Mouse (Mus musculus): Measurements from ENCODE around the gene 9530077C05Rik. TPM values are rescaled to one million over a fixed set of nuclear protein-coding genes. Genes with fewer than 3 reads are reported as not detected.
A peak's percentile ranks its signal among the peaks of the same experiment; 100 is the strongest.
"Not testable (repeated sequence)": the region's sequence is repeated elsewhere in the genome, so short reads cannot be mapped to it uniquely, and the experiment has no call there.

The 9530077C05Rik gene
- polyA plus RNA-seq, 1 experiment from 2014 or later = 3.4 TPM

GRCm38 (mm10) chr9:22447213-22447612 lies 35.9 kb downstream of the 9530077C05Rik start:
- no peak overlapping the region for H3K9ac ChIP-seq (ENCODE audit: low read depth, low read length)
- peak; percentile 70 for ATAC-seq
- no peaks in the 10 kb centered on the region for H3K4me1 ChIP-seq (ENCODE audit: control insufficient read depth, insufficient read depth, low read length)
- H3K27me3 ChIP-seq (replicated peaks; ENCODE audit: control insufficient read depth, insufficient read depth, low read length) = no peaks in the 10 kb centered on the region
- H3K4me3 ChIP-seq (ENCODE audit: low read length) = no peak overlapping the region
- peaks cover 15% of the 10 kb centered on the region for H3K36me3 ChIP-seq (ENCODE audit: control insufficient read depth, insufficient read depth, low read length)
- no peaks in the 10 kb centered on the region for H3K9me3 ChIP-seq (ENCODE audit: control insufficient read depth, low read length)
- no peak overlapping the region for H3K27ac ChIP-seq (ENCODE audit: low read length)
- 69% methylated on average over 5 of the region's 5 CpGs for WGBS
- no peak overlapping the region for H3K4me2 ChIP-seq (ENCODE audit: low read depth, low read length)

DNA sequence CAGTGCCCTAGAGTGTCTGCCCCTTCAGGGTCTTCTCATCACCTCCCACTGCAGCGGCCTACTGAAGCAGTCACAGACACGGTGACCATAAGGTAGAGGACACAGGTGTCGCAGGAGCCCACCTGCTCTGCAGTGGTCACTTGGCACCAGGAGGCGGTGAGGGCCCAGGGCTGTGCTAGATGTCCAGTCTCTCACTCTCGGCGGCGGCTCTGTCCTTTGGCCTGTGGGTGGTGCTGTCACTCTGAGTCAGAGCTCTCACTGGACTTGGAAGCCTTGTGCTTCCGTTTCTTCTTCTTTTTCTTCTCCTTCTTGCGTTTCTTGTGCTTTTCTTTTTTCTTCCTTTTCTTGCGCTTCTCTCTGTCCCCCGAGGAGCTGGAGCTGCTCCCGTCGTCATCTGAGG lies 37.1 kb downstream of the 9530077C05Rik start:
- no peak for ATAC-seq
- H3K36me3 ChIP-seq (ENCODE audit: control insufficient read depth, insufficient read depth, low read length) = peaks cover 26% of the 10 kb centered on the region
- no peaks in the 10 kb centered on the region for H3K9me3 ChIP-seq (ENCODE audit: control insufficient read depth, low read length)
- H3K9ac ChIP-seq (ENCODE audit: low read depth, low read length) = no peak overlapping the region
- no peak overlapping the region for H3K4me2 ChIP-seq (ENCODE audit: low read depth, low read length)
- no peak overlapping the region for H3K4me3 ChIP-seq (ENCODE audit: low read length)
- no peaks in the 10 kb centered on the region for H3K27me3 ChIP-seq (replicated peaks; ENCODE audit: control insufficient read depth, insufficient read depth, low read length)
- 89% methylated on average over 13 of the region's 13 CpGs for WGBS
- H3K4me1 ChIP-seq (ENCODE audit: control insufficient read depth, insufficient read depth, low read length) = no peaks in the 10 kb centered on the region
- H3K27ac ChIP-seq (ENCODE audit: low read length) = no peak overlapping the region

DNA sequence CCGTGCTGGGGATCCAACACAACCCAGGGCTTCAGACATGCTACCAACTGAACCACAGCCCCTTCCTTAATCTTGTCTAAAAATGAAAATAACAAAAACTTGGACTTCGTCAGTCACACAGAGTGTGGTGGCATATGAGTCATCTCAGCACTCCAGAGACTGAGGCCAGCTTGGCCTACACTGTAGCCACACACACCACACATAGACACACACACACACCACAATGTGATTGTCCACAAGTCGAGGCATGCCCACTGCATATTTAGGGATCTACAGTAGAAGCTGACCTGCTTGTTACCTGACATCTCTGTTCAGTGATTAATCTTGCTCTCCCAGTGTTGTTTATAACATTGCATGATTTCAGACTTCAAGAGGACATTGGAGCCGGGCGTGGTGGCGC lies 37.9 kb downstream of the 9530077C05Rik start:
- Histone ChIP-seq H3K9me3 (ENCODE audit: control insufficient read depth, low read length) (no peaks in the 10 kb centered on the region), H3K4me1 (ENCODE audit: control insufficient read depth, insufficient read depth, low read length) (no peaks in the 10 kb centered on the region), H3K4me3 (ENCODE audit: low read length) (no peak overlapping the region), H3K36me3 (ENCODE audit: control insufficient read depth, insufficient read depth, low read length) (peaks cover 29% of the 10 kb centered on the region), H3K27me3 (replicated peaks; ENCODE audit: control insufficient read depth, insufficient read depth, low read length) (no peaks in the 10 kb centered on the region), H3K9ac (ENCODE audit: low read depth, low read length) (no peak overlapping the region), H3K4me2 (ENCODE audit: low read depth, low read length) (no peak overlapping the region), H3K27ac (ENCODE audit: low read length) (no peak overlapping the region)
- no peak for ATAC-seq
- WGBS = 85% methylated on average over 6 of the region's 6 CpGs

DNA sequence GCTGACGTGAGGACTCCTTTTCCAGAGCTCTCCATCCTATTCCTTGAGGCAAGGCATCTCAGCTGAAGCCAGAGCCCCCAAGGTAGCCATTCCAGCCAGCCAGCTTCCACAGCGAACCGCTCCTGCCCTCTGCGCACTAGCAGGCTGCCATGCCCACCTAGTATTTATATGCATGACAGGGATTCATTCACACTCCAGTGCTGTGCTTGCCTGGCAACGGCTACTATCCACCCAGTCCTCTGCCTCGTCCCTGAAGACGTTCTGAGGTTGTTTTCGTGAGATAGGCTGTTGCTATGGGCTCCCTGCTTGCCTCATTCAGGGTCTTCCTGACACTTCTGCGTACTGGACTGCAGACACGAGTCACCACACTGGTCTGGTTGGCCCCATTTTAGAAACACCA lies 41.4 kb downstream of the 9530077C05Rik start:
- no peak for ATAC-seq
- Histone ChIP-seq H3K4me1 (ENCODE audit: control insufficient read depth, insufficient read depth, low read length) (no peaks in the 10 kb centered on the region), H3K9me3 (ENCODE audit: control insufficient read depth, low read length) (no peaks in the 10 kb centered on the region), H3K9ac (ENCODE audit: low read depth, low read length) (no peak overlapping the region), H3K4me3 (ENCODE audit: low read length) (no peak overlapping the region), H3K4me2 (ENCODE audit: low read depth, low read length) (no peak overlapping the region), H3K27ac (ENCODE audit: low read length) (no peak overlapping the region), H3K36me3 (ENCODE audit: control insufficient read depth, insufficient read depth, low read length) (peaks cover 31% of the 10 kb centered on the region), H3K27me3 (replicated peaks; ENCODE audit: control insufficient read depth, insufficient read depth, low read length) (no peaks in the 10 kb centered on the region)
- 87% methylated on average over 10 of the region's 10 CpGs for WGBS

DNA sequence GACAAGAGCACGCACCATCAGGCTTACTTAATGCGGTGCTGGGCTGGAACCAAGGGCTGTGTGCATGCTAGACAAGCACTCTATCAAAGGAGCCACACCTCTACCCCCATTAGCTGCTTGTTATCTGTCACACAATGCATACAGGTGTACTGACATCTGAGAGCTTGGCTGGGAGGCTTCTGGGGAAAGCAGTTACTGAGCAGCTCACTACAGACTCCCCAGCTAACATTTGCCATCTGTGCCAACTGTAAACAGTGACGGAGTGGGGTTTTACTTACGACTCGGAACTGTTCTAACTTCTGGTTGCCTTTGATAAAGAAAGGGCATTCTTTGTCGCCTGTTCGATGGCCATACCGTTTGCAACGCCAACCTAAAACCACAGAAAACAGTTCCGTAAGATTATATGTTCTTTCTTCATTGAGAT lies 42.2 kb downstream of the 9530077C05Rik start:
- ATAC-seq = no peak
- Histone ChIP-seq H3K4me3 (ENCODE audit: low read length) (no peak overlapping the region), H3K9ac (ENCODE audit: low read depth, low read length) (no peak overlapping the region), H3K4me1 (ENCODE audit: control insufficient read depth, insufficient read depth, low read length) (no peaks in the 10 kb centered on the region), H3K4me2 (ENCODE audit: low read depth, low read length) (no peak overlapping the region), H3K27ac (ENCODE audit: low read length) (no peak overlapping the region), H3K36me3 (ENCODE audit: control insufficient read depth, insufficient read depth, low read length) (peaks cover 27% of the 10 kb centered on the region), H3K27me3 (replicated peaks; ENCODE audit: control insufficient read depth, insufficient read depth, low read length) (no peaks in the 10 kb centered on the region), H3K9me3 (ENCODE audit: control insufficient read depth, low read length) (no peaks in the 10 kb centered on the region)
- WGBS = 92% methylated on average over 10 of the region's 10 CpGs

GRCm38 (mm10) chr9:22453990-22454389 lies 42.7 kb downstream of the 9530077C05Rik start, which contains the start of gene Gm17545:
TSS of gene Gm17545 (plus strand) at chr9:22454290.
- not testable (repeated sequence) for ATAC-seq
- H3K36me3 ChIP-seq (ENCODE audit: control insufficient read depth, insufficient read depth, low read length) = peaks cover 25% of the 10 kb centered on the region

GRCm38 (mm10) chr9:22455041-22455440 lies 43.7 kb downstream of the 9530077C05Rik start:
- Histone ChIP-seq H3K9me3 (ENCODE audit: control insufficient read depth, low read length) (no peaks in the 10 kb centered on the region), H3K4me2 (ENCODE audit: low read depth, low read length) (no peak overlapping the region), H3K4me3 (ENCODE audit: low read length) (no peak overlapping the region), H3K27ac (ENCODE audit: low read length) (no peak overlapping the region), H3K9ac (ENCODE audit: low read depth, low read length) (no peak overlapping the region), H3K27me3 (replicated peaks; ENCODE audit: control insufficient read depth, insufficient read depth, low read length) (no peaks in the 10 kb centered on the region), H3K36me3 (ENCODE audit: control insufficient read depth, insufficient read depth, low read length) (peaks cover 24% of the 10 kb centered on the region), H3K4me1 (ENCODE audit: control insufficient read depth, insufficient read depth, low read length) (no peaks in the 10 kb centered on the region)
- ATAC-seq = no peak

More at GRCm38 (mm10) chr9:22453990-22454389, 42.7 kb downstream of the 9530077C05Rik start, which contains the start of gene Gm17545:
- not testable (repeated sequence) for H3K27ac ChIP-seq (ENCODE audit: low read length); H3K9ac ChIP-seq (ENCODE audit: low read depth, low read length); H3K4me3 ChIP-seq (ENCODE audit: low read length); H3K9me3 ChIP-seq (ENCODE audit: control insufficient read depth, low read length); H3K4me2 ChIP-seq (ENCODE audit: low read depth, low read length); H3K4me1 ChIP-seq (ENCODE audit: control insufficient read depth, insufficient read depth, low read length); H3K27me3 ChIP-seq (replicated peaks; ENCODE audit: control insufficient read depth, insufficient read depth, low read length)
- 94% methylated on average over 8 of the region's 8 CpGs for WGBS

GRCm38 (mm10) chr9:22457142-22457835 lies 46.0 kb downstream of the 9530077C05Rik start:
- Histone ChIP-seq H3K27ac (ENCODE audit: low read length) (no peak overlapping the region), H3K4me1 (ENCODE audit: control insufficient read depth, insufficient read depth, low read length) (no peaks in the 10 kb centered on the region), H3K9ac (ENCODE audit: low read depth, low read length) (no peak overlapping the region), H3K9me3 (ENCODE audit: control insufficient read depth, low read length) (no peaks in the 10 kb centered on the region), H3K27me3 (replicated peaks; ENCODE audit: control insufficient read depth, insufficient read depth, low read length) (no peaks in the 10 kb centered on the region), H3K4me3 (ENCODE audit: low read length) (no peak overlapping the region), H3K4me2 (ENCODE audit: low read depth, low read length) (no peak overlapping the region), H3K36me3 (ENCODE audit: control insufficient read depth, insufficient read depth, low read length) (peaks cover 24% of the 10 kb centered on the region)
- ATAC-seq = no peak
- 85% methylated on average over 11 of the region's 11 CpGs for WGBS

GRCm38 (mm10) chr9:22461946-22462345 lies 50.6 kb downstream of the 9530077C05Rik start:
- H3K27ac ChIP-seq (ENCODE audit: low read length) = no peak overlapping the region
- no peak overlapping the region for H3K4me3 ChIP-seq (ENCODE audit: low read length)
- H3K36me3 ChIP-seq (ENCODE audit: control insufficient read depth, insufficient read depth, low read length) = peaks cover 8% of the 10 kb centered on the region; the same call in 1 of the 2 replicates
- no peak overlapping the region for H3K4me2 ChIP-seq (ENCODE audit: low read depth, low read length)
- 92% methylated on average over 3 of the region's 3 CpGs for WGBS
- no peaks in the 10 kb centered on the region for H3K9me3 ChIP-seq (ENCODE audit: control insufficient read depth, low read length)
- no peak overlapping the region for H3K9ac ChIP-seq (ENCODE audit: low read depth, low read length)
- ATAC-seq = no peak
- H3K27me3 ChIP-seq (replicated peaks; ENCODE audit: control insufficient read depth, insufficient read depth, low read length) = no peaks in the 10 kb centered on the region
- H3K4me1 ChIP-seq (ENCODE audit: control insufficient read depth, insufficient read depth, low read length) = 0 out of 2 replicates have a peak, but pooled peaks cover 2% of the 10 kb centered on the region

Data from intestine, embryonic 16.5 days (tissue).